Mouse (Mus musculus): Measurements from ENCODE around the gene Nfkbie. TPM values are rescaled to one million over a fixed set of nuclear protein-coding genes. Genes with fewer than 3 reads are reported as not detected.

Nfkbie gene
- polyA plus RNA-seq, 1 experiment = 5.8 TPM

DNA sequence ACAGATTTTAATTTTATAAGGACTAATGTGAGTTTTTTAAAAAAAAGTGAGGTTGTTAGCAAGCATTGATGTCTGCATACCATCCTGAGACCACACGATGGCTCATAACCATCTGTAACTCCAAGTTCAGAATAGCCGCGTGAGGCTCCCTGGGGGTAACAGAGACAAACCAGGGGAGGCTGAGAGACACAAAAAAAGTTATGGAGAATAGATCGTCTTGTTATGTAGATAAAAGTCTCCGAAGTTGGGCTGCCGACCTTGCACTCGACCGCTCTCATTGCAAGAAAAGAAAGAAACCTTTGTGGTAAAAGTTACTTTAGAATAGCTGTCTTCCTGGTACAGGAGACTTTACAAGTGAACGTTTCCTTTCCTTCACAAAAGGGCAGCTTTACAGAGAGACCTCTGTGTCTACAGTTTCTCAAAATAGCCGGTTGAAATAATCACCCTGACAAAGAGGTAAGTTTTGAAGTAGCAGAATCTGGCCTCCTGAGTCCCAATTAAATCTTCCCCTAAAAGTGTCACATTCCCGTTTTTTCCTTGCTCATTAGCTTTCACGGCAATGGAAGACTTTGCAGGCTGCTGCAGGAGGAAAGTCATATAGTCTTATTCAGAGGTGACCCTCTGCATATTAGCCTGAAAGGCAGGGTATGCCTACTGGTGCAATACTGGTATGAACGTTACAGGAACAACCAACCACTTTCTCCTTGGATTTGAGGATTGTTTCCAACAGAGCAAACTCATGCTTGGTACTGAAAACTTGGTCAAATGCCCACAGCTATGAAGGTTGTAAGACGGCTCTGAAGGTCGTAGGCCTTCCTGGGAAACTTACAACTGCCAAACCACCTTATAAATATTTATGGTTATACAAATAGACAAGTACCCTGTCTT, 51.7 kb downstream of the Nfkbie start:
- Histone ChIP-seq H3K4me3 (ENCODE audit: insufficient read depth, low read depth, low read length) (no peak overlapping the region), H3K4me1 (ENCODE audit: control insufficient read depth, insufficient read depth, low read length) (no peaks in the 10 kb centered on the region), H3K27ac (ENCODE audit: insufficient read depth, low read depth, low read length) (no peak overlapping the region), H3K27me3 (replicated peaks; ENCODE audit: control insufficient read depth, insufficient read depth, low read length) (no peaks in the 10 kb centered on the region), H3K36me3 (ENCODE audit: control insufficient read depth, insufficient read depth, low read length) (no peaks in the 10 kb centered on the region)
- 72% methylated on average over 15 of the region's 15 CpGs for WGBS
- DNase-seq = no peak
- no peak for TF ChIP-seq POLR2A (IDR thresholded peaks at IDR 0.05; ENCODE audit: low read depth, low read length)
- TF ChIP-seq CTCF (conservative IDR thresholded peaks at IDR 0.05; ENCODE audit: insufficient read depth, insufficient read length, low read depth, low read length) = no peak

DNA sequence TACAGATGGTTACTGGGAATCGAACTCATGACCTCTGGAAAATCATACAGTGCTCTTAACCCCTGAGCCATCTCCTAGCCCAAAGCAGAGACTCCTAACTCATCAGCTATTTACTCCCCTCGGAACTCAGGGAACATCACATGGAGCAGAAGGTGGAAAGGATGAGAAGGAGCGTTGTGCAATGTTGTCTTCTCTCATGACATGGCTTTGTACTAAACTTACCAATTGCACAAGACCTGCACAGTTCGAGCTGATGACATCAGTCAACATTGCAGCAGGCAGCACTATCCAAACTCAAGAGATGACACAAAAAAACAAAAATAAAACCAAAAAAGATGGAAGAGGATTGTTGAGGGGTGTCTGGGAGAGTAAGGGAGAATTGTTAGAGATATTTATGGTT, 52.9 kb downstream of the Nfkbie start:
- TF ChIP-seq CTCF (conservative IDR thresholded peaks at IDR 0.05; ENCODE audit: insufficient read depth, insufficient read length, low read depth, low read length) (no peak), POLR2A (IDR thresholded peaks at IDR 0.05; ENCODE audit: low read depth, low read length) (no peak)
- Histone ChIP-seq H3K27me3 (replicated peaks; ENCODE audit: control insufficient read depth, insufficient read depth, low read length) (no peaks in the 10 kb centered on the region), H3K4me1 (ENCODE audit: control insufficient read depth, insufficient read depth, low read length) (no peaks in the 10 kb centered on the region), H3K4me3 (ENCODE audit: insufficient read depth, low read depth, low read length) (no peak overlapping the region), H3K27ac (ENCODE audit: insufficient read depth, low read depth, low read length) (no peak overlapping the region), H3K36me3 (ENCODE audit: control insufficient read depth, insufficient read depth, low read length) (no peaks in the 10 kb centered on the region)
- no peak for DNase-seq
- 88% methylated on average over 4 of the region's 4 CpGs for WGBS

DNA sequence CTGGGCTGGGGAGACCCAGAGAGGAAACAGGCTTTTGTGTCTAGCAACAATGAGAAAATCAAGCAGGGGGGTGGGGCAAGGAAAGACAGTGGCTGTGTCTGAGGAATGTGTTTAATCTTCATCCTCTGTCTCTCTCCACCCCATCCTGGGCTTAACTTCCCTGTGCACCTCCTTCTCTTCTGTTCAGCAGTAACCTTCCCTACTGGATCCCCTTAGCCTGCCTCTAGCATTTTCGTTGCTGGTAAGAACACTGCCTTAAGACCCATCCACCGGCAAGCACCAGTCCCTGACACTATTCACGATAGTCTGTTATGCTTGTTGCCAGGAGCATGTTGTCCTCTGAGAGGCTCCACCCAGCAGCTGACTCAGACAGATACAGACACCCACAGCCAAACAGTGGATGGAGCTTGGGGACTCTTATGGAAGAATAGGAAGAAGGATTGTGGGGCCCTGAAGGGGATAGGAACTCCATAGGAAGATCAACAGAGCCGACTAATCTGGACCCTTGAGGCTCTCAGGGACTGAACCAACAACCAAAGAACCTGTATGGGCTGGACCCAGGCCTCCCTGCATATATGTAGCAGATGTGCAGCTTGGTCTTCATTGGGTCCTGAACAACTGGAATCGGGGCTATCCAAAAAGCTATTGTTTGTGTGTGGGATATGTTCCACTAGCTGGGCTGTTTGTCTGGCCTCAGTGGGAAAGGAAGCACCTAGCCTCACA, 54.8 kb downstream of the Nfkbie start:
- no peak for TF ChIP-seq POLR2A (IDR thresholded peaks at IDR 0.05; ENCODE audit: low read depth, low read length)
- TF ChIP-seq CTCF (conservative IDR thresholded peaks at IDR 0.05; ENCODE audit: insufficient read depth, insufficient read length, low read depth, low read length) = no peak
- Histone ChIP-seq H3K4me3 (ENCODE audit: insufficient read depth, low read depth, low read length) (no peak overlapping the region), H3K27me3 (replicated peaks; ENCODE audit: control insufficient read depth, insufficient read depth, low read length) (no peaks in the 10 kb centered on the region), H3K27ac (ENCODE audit: insufficient read depth, low read depth, low read length) (no peak overlapping the region), H3K4me1 (ENCODE audit: control insufficient read depth, insufficient read depth, low read length) (no peaks in the 10 kb centered on the region), H3K36me3 (ENCODE audit: control insufficient read depth, insufficient read depth, low read length) (no peaks in the 10 kb centered on the region)
- WGBS = 48% methylated on average over 5 of the region's 5 CpGs
- DNase-seq = no peak

DNA sequence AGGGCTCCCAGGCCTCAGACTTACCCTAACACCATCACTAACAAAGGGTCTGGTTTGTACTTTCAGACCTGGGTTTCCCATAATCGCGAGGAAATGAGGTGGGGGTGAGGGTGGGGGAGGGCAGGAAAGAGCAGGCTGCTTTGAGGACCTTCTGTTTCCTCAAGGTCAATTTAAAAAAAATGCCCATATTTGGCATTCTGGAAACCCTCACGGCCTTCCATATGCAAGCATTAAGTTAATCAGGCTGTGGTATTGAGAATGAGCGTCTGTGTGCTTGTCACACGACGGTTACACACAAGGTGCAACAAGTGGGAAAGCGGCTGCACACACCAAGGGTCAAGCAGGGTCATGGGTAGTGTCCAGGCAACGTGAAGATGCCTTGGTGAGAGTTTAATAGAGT, 56.5 kb downstream of the Nfkbie start:
- H3K27me3 ChIP-seq (replicated peaks; ENCODE audit: control insufficient read depth, insufficient read depth, low read length) = no peaks in the 10 kb centered on the region
- WGBS = 77% methylated on average over 8 of the region's 8 CpGs
- TF ChIP-seq CTCF (conservative IDR thresholded peaks at IDR 0.05; ENCODE audit: insufficient read depth, insufficient read length, low read depth, low read length) (no peak), POLR2A (IDR thresholded peaks at IDR 0.05; ENCODE audit: low read depth, low read length) (no peak)
- H3K4me1 ChIP-seq (ENCODE audit: control insufficient read depth, insufficient read depth, low read length) = no peaks in the 10 kb centered on the region
- DNase-seq = no peak
- no peak overlapping the region for H3K27ac ChIP-seq (ENCODE audit: insufficient read depth, low read depth, low read length)
- H3K36me3 ChIP-seq (ENCODE audit: control insufficient read depth, insufficient read depth, low read length) = no peaks in the 10 kb centered on the region
- H3K4me3 ChIP-seq (ENCODE audit: insufficient read depth, low read depth, low read length) = no peak overlapping the region

Other genes starting within 250 kb of the Nfkbie start
- 8.9 and 10.9 TPM in 2 replicates for gene Cdc5l, start 122.0 kb upstream of the Nfkbie start, polyA plus RNA-seq (2012; rRNA removed)
- 0.19 and 0.45 TPM in 2 replicates for gene Spats1, start 80.3 kb upstream of the Nfkbie start, polyA plus RNA-seq (2012; rRNA removed)
- 16.2 and 17.6 TPM in 2 replicates for gene Aars2, start 48.9 kb upstream of the Nfkbie start, polyA plus RNA-seq (2012; rRNA removed)
- 0.08 and 0.09 TPM in 2 replicates for gene Tcte1, start 32.3 kb upstream of the Nfkbie start, polyA plus RNA-seq (2012; rRNA removed)
- 1.9 and 2.1 TPM in 2 replicates for gene Tmem151b, start 6.0 kb upstream of the Nfkbie start, polyA plus RNA-seq (2012; rRNA removed)
- 75.5 and 96.1 TPM in 2 replicates for gene Slc35b2, start 8.2 kb downstream of the Nfkbie start, polyA plus RNA-seq (2012; rRNA removed)
- gene Hsp90ab1, start 17.6 kb downstream of the Nfkbie start, polyA plus RNA-seq (2012; rRNA removed) = 369 and 408 TPM in 2 replicates
- gene Slc29a1, start 43.9 kb downstream of the Nfkbie start, polyA plus RNA-seq (2012; rRNA removed) = 89.5 and 90.4 TPM in 2 replicates
- 6.4 and 7.1 TPM in 2 replicates for gene Mymx, start 46.4 kb downstream of the Nfkbie start, polyA plus RNA-seq (2012; rRNA removed)
- 0.04 and 0.16 TPM in 2 replicates for gene Capn11, start 103.6 kb downstream of the Nfkbie start, polyA plus RNA-seq (2012; rRNA removed)
- 168 and 199 TPM in 2 replicates for gene Mrpl14, start 130.6 kb downstream of the Nfkbie start, polyA plus RNA-seq (2012; rRNA removed)
- gene Tmem63b, start 131.2 kb downstream of the Nfkbie start, polyA plus RNA-seq (2012; rRNA removed) = 77.9 and 90.1 TPM in 2 replicates
- not detected in 2 replicates for gene 1600014C23Rik, start 178.1 kb downstream of the Nfkbie start, polyA plus RNA-seq (2012; rRNA removed)